Mouse (Mus musculus) neural tube, embryonic 13.5 days (tissue): ENCODE data around the gene Arhgap42. TPM values are rescaled to one million over a fixed set of nuclear protein-coding genes. Genes with fewer than 3 reads are reported as not detected.
A peak's percentile ranks its signal among the peaks of the same experiment; 100 is the strongest.

Source experiments
- ATAC-seq: fragments of 200-750 bp; cut with Nextera tagmentation; 2 replicates; pipeline ENCODE4 v1.8.0; 2017; ENCODE audit warnings: low read depth, mild to moderate bottlenecking, moderate TSS enrichment, moderate library complexity
- H3K27ac ChIP-seq: fragments of 300-500 bp; sonication (generic); replicated peaks from 2 replicates; pipeline ENCODE4 v1.5.1; 2015; ENCODE audit warnings: moderate library complexity, mild to moderate bottlenecking, inconsistent platforms
- H3K27me3 ChIP-seq: fragments of 300-500 bp; sonication (generic); 2 replicates; pipeline ENCODE4 v1.6.1; 2015; ENCODE audit warnings: mild to moderate bottlenecking, inconsistent platforms
- H3K36me3 ChIP-seq: fragments of 300-500 bp; sonication (generic); 2 replicates; pipeline ENCODE4 v1.6.1; 2015; ENCODE audit warnings: mild to moderate bottlenecking, inconsistent platforms
- H3K4me1 ChIP-seq: fragments of 300-500 bp; sonication (generic); replicated peaks from 2 replicates; pipeline ENCODE4 v1.6.1; 2015; ENCODE audit warnings: inconsistent platforms
- H3K4me2 ChIP-seq: fragments of 300-500 bp; sonication (generic); 2 replicates; pipeline ENCODE4 v1.6.1; 2015; ENCODE audit warnings: inconsistent platforms, mild to moderate bottlenecking, moderate library complexity
- H3K4me3 ChIP-seq: fragments of 300-500 bp; sonication (generic); 2 replicates; pipeline ENCODE4 v1.5.1; 2015; ENCODE audit warnings: mild to moderate bottlenecking, inconsistent platforms
- H3K9ac ChIP-seq: fragments of 300-500 bp; sonication (generic); 2 replicates; pipeline ENCODE4 v1.6.1; 2015; ENCODE audit warnings: moderate library complexity, mild to moderate bottlenecking, inconsistent platforms
- H3K9me3 ChIP-seq: fragments of 300-500 bp; sonication (generic); 2 replicates; pipeline ENCODE4 v1.6.1; 2016; ENCODE audit warnings: inconsistent platforms
- WGBS: fragments of 180-500 bp; shearing (Covaris S2); methylation state at CpG from one replicate; pipeline ENCODE4 v1.1.7; 2015; 5-methylcytosine and 5-hydroxymethylcytosine counted together
- polyA plus RNA-seq: library from polyadenylated mRNA; unstranded; fragments of >200 nt; fragmentation: Nextera tagmentation; extraction: Ambion mirVana; gene quantifications from 2 replicates; pipeline ENCODE4 v1.2.1, GENCODE M21; 2015

Gene Arhgap42
- polyA plus RNA-seq, 1 experiment from 2014 or later: 25.8 TPM

DNA sequence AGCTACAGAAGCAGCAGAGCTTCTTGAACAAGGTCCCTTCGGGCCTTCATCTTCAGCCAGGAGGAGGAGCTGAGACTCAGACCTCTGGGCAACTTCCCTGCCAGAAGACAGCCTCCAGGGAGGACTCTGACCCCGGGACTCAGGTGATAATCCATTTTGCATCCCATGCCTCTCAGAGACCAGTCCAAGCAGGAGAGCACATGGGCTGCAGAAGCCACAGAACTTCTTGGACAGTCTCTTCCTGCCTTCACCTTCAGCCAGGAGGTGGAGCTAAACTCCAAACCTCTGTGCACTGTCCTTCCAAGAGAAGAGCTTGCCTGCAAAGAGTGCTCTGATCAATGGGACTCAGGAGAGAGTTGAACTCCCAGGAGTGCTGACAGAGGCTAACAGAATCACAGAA lies 155.5 kb downstream of the Arhgap42 start:
- no peaks in the 10 kb centered on the region for H3K27me3 ChIP-seq
- no peaks in the 10 kb centered on the region for H3K4me1 ChIP-seq
- H3K4me2 ChIP-seq: no peak overlapping the region
- no peak overlapping the region for H3K4me3 ChIP-seq
- no peaks in the 10 kb centered on the region for H3K36me3 ChIP-seq
- no peak overlapping the region for H3K27ac ChIP-seq
- H3K9ac ChIP-seq: no peak overlapping the region
- H3K9me3 ChIP-seq: no peaks in the 10 kb centered on the region
- no peak for ATAC-seq
- 76% methylated on average over 2 of the region's 2 CpGs for WGBS

DNA sequence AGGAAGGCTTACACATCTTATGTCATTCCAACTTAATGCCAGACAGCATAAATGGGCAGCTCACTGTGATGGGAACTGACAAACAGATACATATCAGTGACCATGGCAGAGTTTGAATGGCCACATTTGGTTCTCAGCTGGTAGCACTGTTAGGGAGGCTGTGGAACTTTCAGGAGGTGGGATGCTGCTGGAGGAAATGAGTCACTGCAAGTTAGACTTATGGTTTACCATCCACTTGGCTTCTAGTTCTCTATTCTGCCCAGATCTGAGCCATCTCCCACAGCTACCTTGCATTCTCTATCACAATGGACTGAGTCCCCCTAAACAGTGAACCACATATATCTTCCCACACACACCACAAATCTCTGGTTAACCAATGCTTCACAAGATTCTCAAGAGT lies 186.0 kb downstream of the Arhgap42 start:
- H3K4me2 ChIP-seq: no peak overlapping the region
- H3K27ac ChIP-seq: no peak overlapping the region
- H3K9me3 ChIP-seq: 0 out of 2 replicates have a peak, but pooled peaks cover 3% of the 10 kb centered on the region
- H3K4me3 ChIP-seq: no peak overlapping the region
- no peak for ATAC-seq
- no peak overlapping the region for H3K9ac ChIP-seq
- H3K27me3 ChIP-seq: no peaks in the 10 kb centered on the region
- no peaks in the 10 kb centered on the region for H3K4me1 ChIP-seq
- no peaks in the 10 kb centered on the region for H3K36me3 ChIP-seq

DNA sequence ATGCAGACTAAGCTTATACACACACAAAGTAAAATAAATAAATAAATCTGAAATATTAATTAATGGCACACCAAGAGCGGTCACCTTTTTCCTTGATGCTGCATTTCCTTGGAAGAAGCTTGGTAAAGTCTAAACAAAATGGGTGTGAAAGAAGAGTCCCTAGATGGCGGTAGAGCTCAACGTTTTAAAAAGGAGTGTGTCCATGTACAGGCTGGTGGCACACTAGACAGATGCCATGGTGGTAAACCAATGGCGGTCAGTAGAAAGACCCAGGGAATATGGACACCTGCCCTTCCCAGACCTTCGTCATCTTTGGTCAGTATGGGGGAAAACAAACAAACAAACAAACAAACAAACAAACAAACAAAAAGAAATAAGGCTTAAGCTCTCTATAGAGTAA lies 187.7 kb downstream of the Arhgap42 start:
- no peaks in the 10 kb centered on the region for H3K4me1 ChIP-seq
- WGBS: 44% methylated on average over 5 of the region's 5 CpGs
- no peak overlapping the region for H3K9ac ChIP-seq
- no peaks in the 10 kb centered on the region for H3K27me3 ChIP-seq
- H3K4me2 ChIP-seq: no peak overlapping the region
- H3K4me3 ChIP-seq: no peak overlapping the region
- ATAC-seq: peak; percentile 56; the same call in 1 of the 2 replicates
- H3K9me3 ChIP-seq: no peaks in the 10 kb centered on the region
- no peak overlapping the region for H3K27ac ChIP-seq
- no peaks in the 10 kb centered on the region for H3K36me3 ChIP-seq

DNA sequence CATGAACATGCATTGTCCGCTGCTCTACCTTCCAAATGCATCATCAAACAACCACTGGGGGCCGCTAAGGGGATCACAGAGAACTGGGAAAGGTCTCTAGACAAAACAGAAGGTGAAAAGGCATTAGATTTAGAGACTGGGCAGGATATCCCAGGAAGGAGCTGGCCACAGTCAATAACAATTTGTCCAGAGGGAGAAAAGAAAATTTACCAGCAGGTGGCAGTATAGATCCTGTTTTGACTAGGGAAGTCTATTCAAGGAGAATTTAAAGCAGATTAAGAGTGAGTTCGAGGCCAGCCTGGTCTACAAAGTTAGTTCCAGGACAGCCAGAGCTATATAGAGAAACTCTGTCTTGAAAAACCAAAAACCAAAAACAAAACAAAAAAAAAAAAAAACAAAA lies 189.7 kb downstream of the Arhgap42 start:
- Histone ChIP-seq H3K4me2 (no peak overlapping the region), H3K4me3 (no peak overlapping the region), H3K9me3 (no peaks in the 10 kb centered on the region), H3K4me1 (no peaks in the 10 kb centered on the region), H3K27ac (no peak overlapping the region), H3K27me3 (no peaks in the 10 kb centered on the region), H3K36me3 (no peaks in the 10 kb centered on the region), H3K9ac (no peak overlapping the region)
- WGBS: 65% methylated on average over 3 of the region's 3 CpGs
- ATAC-seq: no peak

DNA sequence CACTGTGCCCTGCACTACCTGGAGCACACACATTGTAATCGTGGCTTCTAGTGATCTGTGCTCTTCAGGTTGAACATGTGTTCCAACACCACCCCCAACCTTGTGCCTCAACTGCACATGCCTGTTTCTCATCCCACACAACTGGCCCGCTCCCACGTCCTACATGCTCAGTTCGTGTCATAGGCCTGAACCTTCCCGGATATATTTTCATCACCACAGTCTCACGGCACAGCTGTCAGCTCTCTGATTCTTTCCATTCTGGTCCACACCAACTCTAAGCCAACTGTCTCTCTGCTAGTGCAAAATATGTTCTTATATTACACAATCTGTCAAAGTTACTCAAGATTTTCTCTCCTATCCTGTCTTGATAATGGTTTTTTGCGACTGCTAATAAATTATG lies 197.9 kb downstream of the Arhgap42 start:
- no peak overlapping the region for H3K4me3 ChIP-seq
- no peak overlapping the region for H3K27ac ChIP-seq
- ATAC-seq: no peak
- no peaks in the 10 kb centered on the region for H3K9me3 ChIP-seq
- H3K27me3 ChIP-seq: no peaks in the 10 kb centered on the region
- no peak overlapping the region for H3K4me2 ChIP-seq
- no peaks in the 10 kb centered on the region for H3K36me3 ChIP-seq
- H3K4me1 ChIP-seq: no peaks in the 10 kb centered on the region
- 93% methylated on average over 7 of the region's 7 CpGs for WGBS
- H3K9ac ChIP-seq: no peak overlapping the region

DNA sequence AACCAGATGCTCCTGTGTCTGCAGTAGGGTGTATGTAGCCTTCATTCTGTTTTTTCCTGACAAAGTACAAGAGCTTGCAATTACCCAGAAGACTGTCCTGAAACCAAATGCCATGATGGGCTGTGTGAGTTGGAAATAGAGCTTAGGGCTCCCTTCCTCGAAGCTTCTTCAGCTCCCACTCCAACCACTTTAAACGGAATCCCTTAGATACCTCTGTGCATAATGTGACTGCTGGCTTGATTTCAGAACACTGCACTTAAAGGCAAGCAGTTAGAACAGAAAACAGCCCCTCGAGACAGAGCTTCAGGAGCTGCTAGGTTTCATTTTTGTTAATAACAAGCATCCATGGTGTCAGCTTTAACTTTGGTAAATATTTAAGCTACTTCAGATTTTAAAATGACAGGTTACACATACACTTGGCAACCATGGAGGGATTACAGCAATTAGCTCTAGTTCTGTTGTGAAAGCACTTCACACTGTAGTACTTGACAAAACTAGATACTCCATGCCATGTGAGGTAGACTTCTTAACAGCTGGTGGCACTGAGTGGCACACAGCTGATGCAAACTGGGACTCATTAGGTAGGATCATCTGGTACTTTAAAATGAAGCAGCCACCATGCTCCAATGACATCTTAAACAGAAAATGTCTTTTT lies 201.8 kb downstream of the Arhgap42 start:
- no peaks in the 10 kb centered on the region for H3K9me3 ChIP-seq
- no peaks in the 10 kb centered on the region for H3K36me3 ChIP-seq
- ATAC-seq: no peak
- no peaks in the 10 kb centered on the region for H3K4me1 ChIP-seq
- WGBS: 76% methylated on average over 3 of the region's 3 CpGs
- no peaks in the 10 kb centered on the region for H3K27me3 ChIP-seq
- no peak overlapping the region for H3K4me3 ChIP-seq
- H3K4me2 ChIP-seq: no peak overlapping the region
- H3K27ac ChIP-seq: no peak overlapping the region
- H3K9ac ChIP-seq: no peak overlapping the region

DNA sequence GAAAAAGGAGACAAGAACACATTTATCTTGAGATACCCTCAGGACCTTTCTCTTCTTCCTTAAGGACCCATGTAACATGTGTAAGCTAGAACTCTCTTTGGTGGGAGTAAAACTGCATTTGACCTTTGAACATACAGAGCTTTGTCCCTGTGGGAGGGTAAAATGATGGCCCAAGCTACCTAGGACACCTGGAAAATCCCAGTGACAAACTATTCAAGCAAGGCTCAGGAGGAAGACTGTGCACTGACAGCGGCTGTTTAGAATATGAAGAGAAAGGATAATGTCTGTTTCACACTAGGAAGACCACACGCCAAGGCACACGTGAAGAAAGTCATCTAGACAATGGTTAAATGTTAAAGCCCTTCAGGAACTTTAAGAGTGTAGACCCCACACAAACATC lies 211.0 kb downstream of the Arhgap42 start:
- Histone ChIP-seq H3K4me2 (no peak overlapping the region), H3K9me3 (no peaks in the 10 kb centered on the region), H3K27ac (no peak overlapping the region), H3K4me3 (no peak overlapping the region), H3K36me3 (no peaks in the 10 kb centered on the region), H3K9ac (no peak overlapping the region), H3K27me3 (no peaks in the 10 kb centered on the region), H3K4me1 (no peaks in the 10 kb centered on the region; the same call in 1 of the 2 replicates)
- no peak for ATAC-seq
- 63% methylated on average over 3 of the region's 3 CpGs for WGBS

DNA sequence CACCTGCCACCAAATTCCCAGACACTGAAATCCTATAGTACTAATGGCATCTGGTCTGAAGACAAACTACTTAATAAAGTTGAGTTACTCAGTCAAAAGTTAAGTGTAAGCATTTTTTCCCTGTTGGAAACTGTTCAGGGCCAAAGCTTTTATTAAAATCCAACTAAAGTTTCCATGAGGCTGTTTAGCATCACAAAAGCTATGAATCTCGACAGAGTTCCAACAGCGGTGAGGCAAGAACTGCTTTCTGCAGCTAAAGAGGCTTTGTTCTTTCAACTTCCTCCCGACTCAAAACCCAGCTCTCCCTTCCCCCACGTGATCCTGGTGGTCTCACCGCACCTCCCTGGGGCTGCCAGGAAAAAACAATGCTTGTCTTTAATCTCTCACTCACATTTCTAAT lies 211.5 kb downstream of the Arhgap42 start:
- ATAC-seq: no peak

DNA sequence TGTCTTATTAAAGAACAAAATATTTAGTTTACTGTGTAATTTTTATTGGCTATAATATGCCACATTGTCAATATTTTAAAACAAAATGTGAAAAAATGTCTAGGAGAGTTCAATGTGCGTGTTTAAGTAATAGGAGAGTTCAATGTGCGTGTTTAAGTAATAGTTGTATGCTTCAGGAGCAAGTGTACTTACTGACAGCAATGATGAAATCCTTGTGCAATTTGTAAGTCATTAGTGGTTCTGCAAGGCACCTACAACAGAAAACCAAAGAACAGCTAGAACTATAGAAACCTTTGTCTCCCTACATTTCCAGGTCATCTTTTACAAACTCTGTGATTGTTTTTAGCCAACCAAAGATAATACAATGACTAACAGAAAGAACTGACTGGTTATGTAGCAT lies 223.8 kb downstream of the Arhgap42 start:
- H3K27ac ChIP-seq: no peak overlapping the region
- H3K4me3 ChIP-seq: no peak overlapping the region
- H3K27me3 ChIP-seq: no peaks in the 10 kb centered on the region
- no peak overlapping the region for H3K9ac ChIP-seq
- 0 out of 2 replicates have a peak, but pooled peaks cover 5% of the 10 kb centered on the region for H3K36me3 ChIP-seq
- ATAC-seq: no peak
- 0 out of 2 replicates have a peak, but pooled peaks cover 2% of the 10 kb centered on the region for H3K9me3 ChIP-seq
- no peak overlapping the region for H3K4me2 ChIP-seq
- WGBS: 89% methylated on average over 2 of the region's 2 CpGs
- no peaks in the 10 kb centered on the region for H3K4me1 ChIP-seq

More for the DNA sequence above, 211.5 kb downstream of the Arhgap42 start:
- no peaks in the 10 kb centered on the region for H3K36me3 ChIP-seq
- 2% methylated on average over 5 of the region's 5 CpGs for WGBS
- H3K27me3 ChIP-seq: no peaks in the 10 kb centered on the region
- H3K4me2 ChIP-seq: no peak overlapping the region
- H3K27ac ChIP-seq: no peak overlapping the region
- H3K4me1 ChIP-seq: no peaks in the 10 kb centered on the region; the same call in 1 of the 2 replicates
- H3K9me3 ChIP-seq: no peaks in the 10 kb centered on the region
- H3K4me3 ChIP-seq: no peak overlapping the region
- no peak overlapping the region for H3K9ac ChIP-seq

DNA sequence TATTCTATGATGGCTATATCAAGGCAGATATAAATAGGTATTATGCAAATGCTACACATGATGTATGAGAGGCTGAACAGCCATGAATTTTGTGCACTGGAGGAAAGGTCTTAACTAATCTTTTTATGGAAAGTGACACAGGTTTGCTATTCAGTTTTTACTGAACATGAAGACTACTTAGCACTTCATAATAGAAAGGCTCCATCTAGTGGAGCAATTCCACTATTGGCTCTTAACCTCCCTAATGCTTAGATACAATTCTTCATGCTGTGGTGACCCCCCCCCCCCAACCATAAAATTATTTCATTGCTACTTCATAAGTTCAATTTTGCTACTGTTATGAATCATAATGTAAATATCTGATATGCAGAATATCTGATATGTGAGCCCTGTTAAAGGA lies 237.7 kb downstream of the Arhgap42 start:
- ATAC-seq: no peak
- peaks cover 10% of the 10 kb centered on the region; the same call in 1 of the 2 replicates for H3K36me3 ChIP-seq
- no peak overlapping the region for H3K27ac ChIP-seq
- H3K4me1 ChIP-seq: no peaks in the 10 kb centered on the region
- no peak overlapping the region for H3K9ac ChIP-seq
- no peaks in the 10 kb centered on the region for H3K27me3 ChIP-seq
- H3K4me3 ChIP-seq: no peak overlapping the region
- H3K4me2 ChIP-seq: no peak overlapping the region
- H3K9me3 ChIP-seq: no peaks in the 10 kb centered on the region

DNA sequence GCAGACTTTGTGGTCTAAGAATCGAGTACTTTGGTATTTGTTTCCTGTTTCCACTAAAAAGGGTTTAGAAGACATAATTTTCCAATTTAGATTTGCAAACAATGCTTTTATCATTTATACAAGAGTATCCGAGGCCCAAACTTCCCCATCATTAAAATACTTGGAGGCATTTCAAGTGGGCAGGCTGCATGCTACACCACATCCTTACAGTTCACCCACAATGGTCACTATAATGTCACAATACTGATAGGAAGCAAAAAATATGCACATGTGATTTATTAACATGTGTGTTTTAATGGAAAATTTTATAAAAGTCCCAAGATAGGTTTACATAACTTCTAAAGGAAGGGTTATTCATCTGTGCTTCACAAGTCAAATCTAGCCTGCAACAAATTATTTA lies 242.4 kb downstream of the Arhgap42 start:
- Histone ChIP-seq H3K9ac (no peak overlapping the region), H3K36me3 (0 out of 2 replicates have a peak, but pooled peaks cover 4% of the 10 kb centered on the region), H3K4me3 (no peak overlapping the region), H3K27ac (no peak overlapping the region), H3K4me2 (no peak overlapping the region), H3K27me3 (no peaks in the 10 kb centered on the region), H3K4me1 (no peaks in the 10 kb centered on the region), H3K9me3 (no peaks in the 10 kb centered on the region)
- WGBS: 89% methylated on average over 2 of the region's 2 CpGs
- no peak for ATAC-seq

DNA sequence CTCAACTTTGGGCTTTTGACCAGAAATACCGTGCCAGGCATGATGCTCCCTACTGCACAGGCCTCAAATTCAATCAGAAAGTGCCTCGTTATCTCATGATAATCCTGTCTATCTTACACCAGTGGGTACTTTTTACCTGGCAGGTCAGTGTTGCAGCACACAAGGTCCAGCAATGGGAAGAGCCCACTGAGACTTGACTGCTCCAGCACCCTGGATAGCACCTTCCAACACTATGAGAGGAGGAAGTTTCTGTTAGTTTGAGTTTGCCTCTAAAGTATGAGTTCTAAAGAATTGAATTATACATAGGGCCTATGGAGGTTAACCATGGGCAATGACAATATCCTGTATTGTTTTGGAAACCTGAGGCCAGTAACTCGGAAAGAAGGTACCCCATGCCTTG lies 256.6 kb downstream of the Arhgap42 start:
- no peaks in the 10 kb centered on the region for H3K4me1 ChIP-seq
- ATAC-seq: no peak
- H3K27me3 ChIP-seq: no peaks in the 10 kb centered on the region
- H3K4me3 ChIP-seq: no peak overlapping the region
- no peak overlapping the region for H3K4me2 ChIP-seq
- WGBS: 81% methylated on average over 3 of the region's 3 CpGs
- H3K9ac ChIP-seq: no peak overlapping the region
- H3K9me3 ChIP-seq: no peaks in the 10 kb centered on the region
- H3K27ac ChIP-seq: no peak overlapping the region
- no peaks in the 10 kb centered on the region for H3K36me3 ChIP-seq

DNA sequence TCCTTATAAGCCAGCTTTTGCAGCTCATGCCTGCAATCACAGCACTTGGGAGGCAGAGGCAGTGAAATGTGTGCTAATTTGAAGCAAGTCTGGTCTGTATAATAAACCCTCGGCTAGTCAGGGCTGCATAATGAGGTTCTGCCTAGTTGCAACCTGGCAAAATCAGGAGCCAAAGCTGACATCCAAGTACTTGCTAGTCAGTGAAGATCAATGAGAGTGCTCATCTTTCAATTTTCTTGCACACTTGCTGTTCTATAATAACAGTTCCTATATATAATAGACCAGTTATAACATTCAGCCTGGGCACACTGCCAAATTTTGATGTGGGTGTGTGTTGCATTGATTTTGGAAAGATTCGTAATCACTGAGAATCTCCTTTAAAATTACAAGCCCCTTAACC lies 261.1 kb downstream of the Arhgap42 start:
- Histone ChIP-seq H3K27me3 (no peaks in the 10 kb centered on the region), H3K4me3 (no peak overlapping the region), H3K9me3 (no peaks in the 10 kb centered on the region), H3K9ac (no peak overlapping the region), H3K36me3 (no peaks in the 10 kb centered on the region), H3K4me2 (no peak overlapping the region), H3K27ac (no peak overlapping the region), H3K4me1 (no peaks in the 10 kb centered on the region)
- WGBS: 56% methylated on average over 2 of the region's 2 CpGs
- ATAC-seq: no peak
